Mouse (Mus musculus) embryonic facial prominence, embryonic 12.5 days (tissue): ENCODE data around the gene Epha3. TPM values are rescaled to one million over a fixed set of nuclear protein-coding genes. Genes with fewer than 3 reads are reported as not detected.
A peak's percentile ranks its signal among the peaks of the same experiment; 100 is the strongest.

ENCODE experiments used
- ATAC-seq: fragments of 200-750 bp; cut with Nextera tagmentation; 2 replicates; pipeline ENCODE4 v1.8.0; 2017; ENCODE audit not compliant: insufficient number of reproducible peaks, insufficient read depth, low FRiP score, low TSS enrichment
- H3K27ac ChIP-seq: fragments of 300-500 bp; sonication (generic); 2 replicates; pipeline ENCODE4 v1.5.1; 2016; ENCODE audit warnings: mild to moderate bottlenecking
- H3K27me3 ChIP-seq: fragments of 300-500 bp; sonication (generic); 2 replicates; pipeline ENCODE4 v1.6.1; 2016; ENCODE audit warnings: mild to moderate bottlenecking, moderate library complexity
- H3K36me3 ChIP-seq: fragments of 300-500 bp; sonication (generic); 2 replicates; pipeline ENCODE4 v1.6.1; 2016; ENCODE audit warnings: mild to moderate bottlenecking
- H3K4me1 ChIP-seq: fragments of 300-500 bp; sonication (generic); 2 replicates; pipeline ENCODE4 v1.6.1; 2016
- H3K4me2 ChIP-seq: fragments of 300-500 bp; sonication (generic); replicated peaks from 2 replicates; pipeline ENCODE4 v1.6.1; 2016; ENCODE audit warnings: mild to moderate bottlenecking, moderate library complexity
- H3K4me3 ChIP-seq: fragments of 300-500 bp; sonication (generic); 2 replicates; pipeline ENCODE4 v1.5.1; 2016; ENCODE audit warnings: mild to moderate bottlenecking
- H3K9ac ChIP-seq: fragments of 300-500 bp; sonication (generic); 2 replicates; pipeline ENCODE4 v1.6.1; 2016; ENCODE audit warnings: mild to moderate bottlenecking, moderate library complexity
- H3K9me3 ChIP-seq: fragments of 300-500 bp; sonication (generic); 2 replicates; pipeline ENCODE4 v1.6.1; 2016; ENCODE audit warnings: mild to moderate bottlenecking, moderate library complexity
- WGBS: fragments of 180-500 bp; shearing (Covaris S2); methylation state at CpG from one replicate; pipeline ENCODE4 v1.1.7; 2016; 5-methylcytosine and 5-hydroxymethylcytosine counted together
- polyA plus RNA-seq: library from polyadenylated mRNA; unstranded; fragments of >200 nt; fragmentation: Nextera tagmentation; extraction: Ambion mirVana; gene quantifications from 2 replicates; pipeline ENCODE4 v1.2.1, GENCODE M21; 2016

Gene Epha3
- polyA plus RNA-seq, 1 experiment from 2014 or later = 62.5 TPM

GRCm38 (mm10) chr16:63719235-63719634, 144.7 kb downstream of the Epha3 start:
- Histone ChIP-seq H3K4me1 (no peaks in the 10 kb centered on the region), H3K9me3 (no peaks in the 10 kb centered on the region), H3K27me3 (no peaks in the 10 kb centered on the region), H3K9ac (no peak overlapping the region), H3K4me2 (no peak overlapping the region), H3K36me3 (no peaks in the 10 kb centered on the region), H3K4me3 (no peak overlapping the region), H3K27ac (no peak overlapping the region)
- 71% methylated on average over 1 of the region's 1 CpGs for WGBS
- no peak for ATAC-seq

DNA sequence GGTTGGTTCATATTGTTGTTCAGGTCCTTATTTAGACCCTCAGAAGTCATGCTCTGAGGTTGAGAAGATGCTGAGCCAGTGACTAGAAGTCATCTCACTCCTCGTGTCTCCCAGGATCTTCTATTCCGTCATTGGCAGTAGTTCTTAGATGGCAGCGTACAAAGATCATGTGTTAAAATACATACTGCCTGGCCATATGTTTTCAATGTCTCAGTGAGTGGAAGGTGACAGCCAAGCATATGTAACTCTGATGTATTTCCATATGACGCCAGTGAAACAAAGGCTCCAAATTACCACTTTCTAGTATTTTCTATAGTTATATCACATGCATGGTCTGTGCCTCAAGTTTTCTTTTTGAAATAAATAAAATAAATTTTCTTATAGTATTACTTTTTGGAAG, 146.7 kb downstream of the Epha3 start:
- no peak overlapping the region for H3K4me2 ChIP-seq
- H3K4me3 ChIP-seq = no peak overlapping the region
- H3K9ac ChIP-seq = no peak overlapping the region
- ATAC-seq = no peak
- H3K36me3 ChIP-seq = no peaks in the 10 kb centered on the region
- no peaks in the 10 kb centered on the region for H3K27me3 ChIP-seq
- H3K27ac ChIP-seq = no peak overlapping the region
- 82% methylated on average over 4 of the region's 4 CpGs for WGBS
- H3K4me1 ChIP-seq = no peaks in the 10 kb centered on the region
- H3K9me3 ChIP-seq = no peaks in the 10 kb centered on the region

DNA sequence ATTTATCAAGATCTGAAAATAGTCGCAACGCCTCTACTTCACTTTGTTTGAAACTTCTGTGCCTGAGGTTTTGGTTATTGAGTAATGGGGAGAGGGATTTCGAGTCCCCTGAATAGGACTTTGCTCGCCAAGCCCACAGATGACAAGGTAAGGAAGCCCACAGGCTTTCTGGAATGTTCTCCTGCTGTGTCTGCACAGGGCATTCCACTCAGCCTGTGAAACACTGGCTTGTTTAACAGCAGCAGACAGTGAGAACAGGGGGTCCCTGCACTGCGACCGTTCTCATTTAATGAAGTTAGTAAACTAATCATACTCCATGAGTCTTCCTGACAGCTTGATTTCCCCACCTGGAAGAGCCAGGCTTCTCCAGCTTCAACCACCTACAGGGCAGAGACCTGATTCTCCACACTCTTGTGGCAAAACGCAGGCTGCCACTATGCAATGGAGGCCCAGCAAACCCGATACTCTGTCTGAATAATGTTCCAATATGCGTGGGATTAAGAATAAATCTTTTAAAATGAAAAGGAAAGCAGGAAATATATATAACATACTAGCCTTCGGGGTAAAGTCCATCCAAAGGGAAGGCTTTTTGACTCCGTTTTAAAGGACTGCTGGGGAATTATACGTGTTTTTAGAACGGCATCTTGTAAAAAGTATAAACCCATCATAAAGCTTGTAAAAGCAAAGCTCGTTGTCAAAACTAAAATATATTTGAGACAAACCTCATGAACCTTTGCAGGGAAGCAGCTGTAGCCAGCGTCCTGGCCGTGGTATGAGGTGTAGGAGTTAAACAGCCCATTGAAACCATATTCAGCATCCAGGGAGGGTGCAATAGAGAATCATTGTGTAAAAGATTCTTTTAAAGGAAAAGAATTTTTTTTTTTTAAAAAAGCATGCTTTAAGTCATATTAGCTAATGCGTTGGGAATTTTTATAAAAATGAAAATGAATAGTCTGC, 156.8 kb downstream of the Epha3 start:
- WGBS = 69% methylated on average over 17 of the region's 17 CpGs
- ATAC-seq = no peak
- H3K9ac ChIP-seq = no peak overlapping the region
- no peak overlapping the region for H3K27ac ChIP-seq
- H3K36me3 ChIP-seq = no peaks in the 10 kb centered on the region
- no peaks in the 10 kb centered on the region for H3K27me3 ChIP-seq
- no peaks in the 10 kb centered on the region for H3K9me3 ChIP-seq
- H3K4me1 ChIP-seq = 0 out of 2 replicates have a peak, but pooled peaks cover 3% of the 10 kb centered on the region
- H3K4me3 ChIP-seq = no peak overlapping the region
- H3K4me2 ChIP-seq = no peak overlapping the region

GRCm38 (mm10) chr16:63689371-63689770, 174.6 kb downstream of the Epha3 start:
- Histone ChIP-seq H3K9ac (no peak overlapping the region), H3K36me3 (no peaks in the 10 kb centered on the region), H3K4me2 (no peak overlapping the region), H3K27me3 (no peaks in the 10 kb centered on the region), H3K9me3 (no peaks in the 10 kb centered on the region), H3K4me1 (no peaks in the 10 kb centered on the region), H3K4me3 (no peak overlapping the region), H3K27ac (no peak overlapping the region)
- 85% methylated on average over 3 of the region's 3 CpGs for WGBS
- ATAC-seq = no peak

DNA sequence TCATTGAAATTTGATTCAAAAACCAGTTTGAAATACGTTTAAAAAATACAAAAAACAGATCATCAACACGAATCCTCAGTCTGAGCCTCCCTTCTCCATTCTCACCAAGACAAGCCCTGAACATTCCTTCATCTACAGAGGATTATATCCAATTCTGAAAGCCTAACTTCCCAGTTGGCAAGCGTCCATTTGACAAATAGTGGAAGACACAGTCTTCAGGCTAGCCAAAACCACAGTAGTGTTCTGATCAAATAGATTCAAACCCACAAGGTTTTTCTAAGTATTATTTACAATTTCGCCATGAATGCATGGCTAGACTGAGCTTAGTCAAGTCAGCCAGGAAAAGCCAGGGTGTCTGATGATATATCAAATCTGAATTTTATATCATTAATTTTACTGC, 179.8 kb downstream of the Epha3 start:
- H3K4me2 ChIP-seq = no peak overlapping the region
- no peak overlapping the region for H3K4me3 ChIP-seq
- 81% methylated on average over 4 of the region's 4 CpGs for WGBS
- H3K9ac ChIP-seq = no peak overlapping the region
- H3K9me3 ChIP-seq = no peaks in the 10 kb centered on the region
- no peaks in the 10 kb centered on the region for H3K4me1 ChIP-seq
- no peak overlapping the region for H3K27ac ChIP-seq
- ATAC-seq = no peak
- H3K27me3 ChIP-seq = no peaks in the 10 kb centered on the region
- H3K36me3 ChIP-seq = no peaks in the 10 kb centered on the region

DNA sequence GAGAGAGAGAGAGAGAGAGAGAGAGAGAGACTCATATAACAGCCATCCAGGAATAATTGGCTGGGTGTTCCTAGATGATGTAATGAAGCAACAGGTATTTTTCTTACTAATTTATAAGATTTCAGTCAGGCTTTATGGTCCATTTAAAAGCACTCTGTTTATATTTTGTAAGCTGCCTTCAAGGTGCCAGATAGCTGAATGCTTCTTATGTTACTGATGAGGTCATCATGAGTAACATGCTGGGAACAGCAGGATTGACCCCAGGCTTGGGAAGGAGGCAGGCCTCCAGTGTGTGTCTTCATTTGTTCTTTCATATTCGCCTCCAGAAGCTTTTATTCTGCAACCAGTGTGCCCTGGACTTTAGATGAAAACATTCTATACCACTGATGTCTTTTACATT, 189.5 kb downstream of the Epha3 start:
- WGBS = 41% methylated on average over 1 of the region's 1 CpGs
- no peak for ATAC-seq
- H3K4me1 ChIP-seq = no peaks in the 10 kb centered on the region
- H3K9ac ChIP-seq = no peak overlapping the region
- no peak overlapping the region for H3K4me2 ChIP-seq
- H3K27ac ChIP-seq = no peak overlapping the region
- H3K4me3 ChIP-seq = no peak overlapping the region
- H3K9me3 ChIP-seq = no peaks in the 10 kb centered on the region
- H3K36me3 ChIP-seq = no peaks in the 10 kb centered on the region
- H3K27me3 ChIP-seq = no peaks in the 10 kb centered on the region

DNA sequence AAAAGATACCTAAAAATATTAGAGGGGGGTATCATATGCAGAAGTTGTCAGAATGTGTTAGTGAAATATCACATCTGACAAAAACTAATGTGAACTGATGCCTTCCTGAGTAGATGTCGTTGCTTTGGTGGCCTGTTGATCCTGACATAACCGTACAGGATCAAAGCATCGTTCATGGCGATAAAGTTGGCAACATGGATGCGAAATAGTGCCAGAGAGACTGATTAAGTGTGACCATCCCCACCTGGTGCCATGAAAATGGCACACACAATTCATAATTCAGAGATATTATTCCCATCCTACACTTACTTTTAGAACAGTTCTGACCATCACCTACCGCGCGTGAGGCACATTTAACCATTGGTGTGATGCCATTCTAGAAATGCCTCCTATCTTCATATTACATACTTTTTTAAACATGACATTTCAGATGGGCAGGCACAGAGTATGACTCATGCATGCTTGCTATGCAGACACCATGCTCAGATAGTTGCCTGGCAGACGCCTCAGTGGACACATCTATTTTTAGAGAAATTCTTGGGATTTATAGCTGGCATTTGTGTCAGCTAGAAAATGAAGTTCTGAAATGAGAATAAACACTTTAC, 190.6 kb downstream of the Epha3 start:
- Histone ChIP-seq H3K9ac (no peak overlapping the region), H3K4me1 (no peaks in the 10 kb centered on the region), H3K4me3 (no peak overlapping the region), H3K27ac (no peak overlapping the region), H3K36me3 (no peaks in the 10 kb centered on the region), H3K9me3 (no peaks in the 10 kb centered on the region), H3K4me2 (no peak overlapping the region), H3K27me3 (no peaks in the 10 kb centered on the region)
- 81% methylated on average over 9 of the region's 9 CpGs for WGBS
- no peak for ATAC-seq

DNA sequence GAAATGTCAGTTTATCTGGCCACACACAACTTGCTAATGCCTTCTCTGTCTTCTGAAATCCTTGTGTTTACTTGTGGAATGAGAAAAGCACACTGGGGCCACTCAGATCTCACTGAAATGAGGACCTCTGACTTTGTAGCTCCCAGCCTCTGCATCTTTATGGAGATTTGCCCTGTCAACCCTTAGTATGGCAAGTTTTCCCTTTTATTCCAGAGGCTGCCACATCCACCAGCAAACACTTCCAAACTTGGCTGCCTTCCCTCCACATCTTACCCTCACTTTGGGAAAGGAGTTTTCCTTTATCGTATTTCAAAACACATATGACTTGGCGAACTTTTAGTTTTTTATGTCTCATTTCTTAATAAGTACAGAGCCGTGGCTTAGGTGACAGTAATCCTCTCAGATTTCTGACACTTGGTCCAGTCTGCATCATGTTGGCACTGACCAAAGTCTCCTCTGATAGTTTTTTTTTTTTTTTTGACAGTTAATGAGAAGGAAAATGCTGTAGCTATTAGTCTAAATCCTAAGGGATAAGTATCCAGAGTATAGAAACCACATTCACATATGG, 198.0 kb downstream of the Epha3 start:
- Histone ChIP-seq H3K36me3 (no peaks in the 10 kb centered on the region), H3K4me1 (no peaks in the 10 kb centered on the region), H3K4me3 (no peak overlapping the region), H3K9me3 (no peaks in the 10 kb centered on the region), H3K27me3 (no peaks in the 10 kb centered on the region), H3K27ac (0 out of 2 replicates have a peak overlapping the region, but pooled peaks have one; percentile 30), H3K9ac (no peak overlapping the region), H3K4me2 (no peak overlapping the region)
- ATAC-seq = no peak
- WGBS = 34% methylated on average over 3 of the region's 3 CpGs

- H3K4me3 ChIP-seq = no peak overlapping the region
- WGBS = 21% methylated on average over 4 of the region's 4 CpGs
- no peak overlapping the region for H3K9ac ChIP-seq
- no peaks in the 10 kb centered on the region for H3K27me3 ChIP-seq
- H3K27ac ChIP-seq = peak overlapping the region; percentile 36; the same call in 1 of the 2 replicates
- no peak overlapping the region for H3K4me2 ChIP-seq
- H3K36me3 ChIP-seq = no peaks in the 10 kb centered on the region
- H3K4me1 ChIP-seq = no peaks in the 10 kb centered on the region
- ATAC-seq = no peak
- no peaks in the 10 kb centered on the region for H3K9me3 ChIP-seq
Measured at GRCm38 (mm10) chr16:63658302-63658974, 205.5 kb downstream of the Epha3 start.

GRCm38 (mm10) chr16:63657743-63658142, 206.2 kb downstream of the Epha3 start:
- Histone ChIP-seq H3K9ac (no peak overlapping the region), H3K4me1 (no peaks in the 10 kb centered on the region), H3K36me3 (no peaks in the 10 kb centered on the region), H3K27me3 (no peaks in the 10 kb centered on the region), H3K9me3 (no peaks in the 10 kb centered on the region), H3K4me3 (no peak overlapping the region), H3K27ac (no peak overlapping the region), H3K4me2 (no peak overlapping the region)
- 39% methylated on average over 2 of the region's 2 CpGs for WGBS
- ATAC-seq = no peak

- ATAC-seq = no peak
- Histone ChIP-seq H3K4me1 (no peaks in the 10 kb centered on the region), H3K27ac (no peak overlapping the region), H3K9me3 (no peaks in the 10 kb centered on the region), H3K27me3 (no peaks in the 10 kb centered on the region), H3K4me3 (no peak overlapping the region), H3K9ac (no peak overlapping the region), H3K4me2 (no peak overlapping the region), H3K36me3 (no peaks in the 10 kb centered on the region)
- WGBS = 84% methylated on average over 5 of the region's 5 CpGs
Measured at GRCm38 (mm10) chr16:63653393-63653918, 210.5 kb downstream of the Epha3 start.
